Mouse (Mus musculus) megakaryocyte, embryonic 14.5 days (primary cell): ENCODE measurements around the gene Zfp341.

Experiments used
- FLI1 ChIP-seq: IDR thresholded peaks from 2 replicates; pipeline ENCODE4 v1.6.1; 2012; ENCODE audit warnings: low read length, inconsistent platforms, mixed read lengths
- GATA1 ChIP-seq: IDR thresholded peaks from 3 replicates; pipeline ENCODE4 v1.6.1; 2012; ENCODE audit warnings: mixed read lengths, low read length, inconsistent platforms, borderline replicate concordance

DNA sequence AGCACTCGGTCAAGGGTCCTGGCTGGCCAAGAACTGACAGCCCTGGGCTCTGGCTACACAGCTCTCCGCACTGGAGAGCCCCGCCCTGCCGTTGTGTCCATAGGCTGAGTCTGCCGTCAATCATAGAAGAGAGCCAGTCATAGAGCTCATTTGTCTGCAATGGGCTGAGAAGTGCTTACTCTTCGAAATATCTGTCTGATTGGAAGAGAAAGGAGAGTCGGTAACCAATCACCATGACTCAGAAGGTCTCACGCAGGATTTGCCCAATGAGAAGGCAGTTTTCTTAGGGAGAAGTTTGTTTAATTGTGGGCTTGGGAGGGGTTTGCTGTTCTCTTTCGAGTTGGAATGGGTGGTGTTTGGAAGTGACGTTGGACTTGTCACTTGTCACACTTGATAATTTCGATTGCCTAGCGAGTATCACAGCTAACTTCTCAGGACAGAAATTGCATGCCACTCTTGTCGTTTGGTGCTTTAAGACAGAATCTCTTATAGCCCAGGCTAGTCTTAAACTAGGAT lies 9.4 kb upstream of the Zfp341 start, which contains the start of gene Pxmp4:
- no peak for TF ChIP-seq FLI1
- no peak for TF ChIP-seq GATA1
